Mouse (Mus musculus) effector memory CD4-positive, alpha-beta T cell, adult 7 months (primary cell): Measurements from ENCODE around the gene Rdh9. TPM values are rescaled to one million over a fixed set of nuclear protein-coding genes. Genes with fewer than 3 reads are reported as not detected.

Experiments used
- polyA plus RNA-seq: library from polyadenylated mRNA; unstranded; fragments of 100-300 nt; shearing (Covaris generic); gene quantifications from one replicate; pipeline ENCODE4 v1.2.1, GENCODE M21; 2017

Rdh9 gene
- 0.57 TPM for polyA plus RNA-seq

GRCm38 (mm10) chr10:127776011-127776410 lies at the start of gene Rdh9:
Rdh9 (plus strand) TSS chr10:127776386.

GRCm38 (mm10) chr10:127739083-127739660 lies 37.0 kb upstream of the Rdh9 start, which contains the start of gene Zbtb39:
Zbtb39 (plus strand) TSS chr10:127739538.

DNA sequence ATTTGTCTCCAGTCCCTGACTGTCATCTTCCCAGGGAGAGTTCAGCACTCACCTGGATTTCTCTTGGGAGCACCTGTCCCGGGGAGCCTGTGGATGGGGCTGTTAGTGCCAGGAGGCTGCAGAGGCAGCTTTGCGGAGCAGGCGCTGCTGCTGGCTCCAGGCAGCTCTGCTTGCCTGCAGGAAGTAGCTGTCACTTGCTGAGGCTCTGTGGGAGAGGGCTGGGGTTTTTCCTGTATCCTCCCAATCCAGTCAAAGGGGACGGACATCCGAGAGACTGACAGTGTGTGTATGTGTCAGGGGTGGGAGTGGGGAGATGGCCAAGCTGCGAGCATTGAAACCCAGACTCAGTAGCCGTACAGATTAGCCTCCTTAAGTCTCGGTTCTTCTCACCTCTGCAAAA lies 24.6 kb upstream of the Rdh9 start, which contains the start of gene Gpr182:
Gene Gpr182 (minus strand): TSS at position 185 of the 400 bp plus-strand sequence.

DNA sequence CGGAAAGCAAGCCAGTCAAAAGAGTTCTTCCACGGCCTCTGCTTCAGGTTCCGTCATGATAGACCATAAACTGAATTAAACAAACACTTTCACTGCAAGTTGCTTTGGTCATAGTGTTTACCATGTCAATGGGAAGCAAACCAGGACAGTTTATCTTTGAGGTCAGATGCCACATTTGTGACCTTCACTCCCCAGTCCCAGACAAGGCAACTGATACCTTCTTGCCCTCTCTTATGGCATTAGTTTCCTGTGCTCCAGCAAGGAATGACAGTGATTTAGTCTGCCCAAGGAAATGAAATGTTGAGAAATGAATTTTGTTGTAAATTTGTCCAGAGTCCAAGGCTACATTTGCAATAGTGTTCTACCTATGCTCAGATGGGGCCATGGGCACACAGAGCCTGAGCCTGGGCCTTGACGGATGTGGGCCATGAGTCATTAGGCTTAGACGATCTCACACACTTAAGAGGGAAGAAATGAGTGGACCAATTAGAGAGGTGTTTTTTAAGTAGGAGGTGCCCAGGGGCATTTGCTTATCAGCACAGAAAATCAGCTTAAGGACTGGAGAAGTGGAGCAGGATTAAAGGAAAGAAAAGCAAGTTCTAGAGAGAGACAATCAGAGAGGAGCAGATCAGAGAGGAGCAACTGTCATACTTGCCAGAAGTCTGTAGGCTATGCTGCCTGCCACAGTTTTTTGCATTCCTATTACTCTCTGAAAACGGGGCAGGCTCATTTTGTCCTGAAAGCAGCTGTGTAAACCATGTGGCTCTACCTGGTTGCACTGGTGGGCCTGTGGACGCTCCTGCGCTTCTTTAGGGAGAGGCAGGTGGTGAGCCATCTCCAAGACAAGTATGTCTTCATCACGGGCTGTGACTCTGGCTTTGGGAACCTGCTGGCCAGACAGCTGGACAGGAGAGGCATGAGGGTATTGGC lies 16.7 kb upstream of the Rdh9 start, which contains the start of the genes Rdh1 and Rdh16f1:
Gene Rdh1 (plus strand): TSS at position 541 of the 930 bp plus-strand sequence.
Gene Rdh16f1 (plus strand): TSS at position 607 of the 930 bp plus-strand sequence.

GRCm38 (mm10) chr10:127800891-127801290 lies 24.7 kb downstream of the Rdh9 start, which contains the start of gene Rdh16:
Rdh16 (plus strand) TSS chr10:127801152.

Other genes starting within 250 kb of the Rdh9 start
- gene Nxph4, start 241.8 kb upstream of the Rdh9 start, polyA plus RNA-seq: not detected
- gene Lrp1, start 155.2 kb upstream of the Rdh9 start, polyA plus RNA-seq: 1.8 TPM
- gene Stat6, start 133.4 kb upstream of the Rdh9 start, polyA plus RNA-seq: 259 TPM
- 9.7 TPM for gene Nemp1, start 109.5 kb upstream of the Rdh9 start, polyA plus RNA-seq
- 29.2 TPM for gene Nab2, start 107.8 kb upstream of the Rdh9 start, polyA plus RNA-seq
- 0.40 TPM for gene Myo1a, start 71.2 kb upstream of the Rdh9 start, polyA plus RNA-seq
- gene Tac2, start 51.9 kb upstream of the Rdh9 start, polyA plus RNA-seq: not detected
- gene Zbtb39, start 36.8 kb upstream of the Rdh9 start, polyA plus RNA-seq: 0.44 TPM
- not detected for gene Gpr182, start 24.7 kb upstream of the Rdh9 start, polyA plus RNA-seq
- gene Rdh1, start 16.7 kb upstream of the Rdh9 start, polyA plus RNA-seq: 0.18 TPM
- not detected for gene Rdh16f1, start 16.6 kb upstream of the Rdh9 start, polyA plus RNA-seq
- 0.26 TPM for gene Rdh16, start 24.8 kb downstream of the Rdh9 start, polyA plus RNA-seq
- gene Rdh19, start 73.5 kb downstream of the Rdh9 start, polyA plus RNA-seq: not detected
- not detected for gene Rdh16f2, start 90.1 kb downstream of the Rdh9 start, polyA plus RNA-seq
- gene Rdh7, start 112.4 kb downstream of the Rdh9 start, polyA plus RNA-seq: 0.40 TPM
- gene Sdr9c7, start 122.1 kb downstream of the Rdh9 start, polyA plus RNA-seq: not detected
- gene Hsd17b6, start 231.2 kb downstream of the Rdh9 start, polyA plus RNA-seq: not detected
- 16.9 TPM for gene Prim1, start 238.8 kb downstream of the Rdh9 start, polyA plus RNA-seq